Mouse (Mus musculus): ENCODE results near the gene Pgpep1l. TPM values are rescaled to one million over a fixed set of nuclear protein-coding genes. Genes with fewer than 3 reads are reported as not detected.
A peak's percentile ranks its signal among the peaks of the same experiment; 100 is the strongest.

Gene Pgpep1l
- total and polyA plus RNA-seq, 2 experiments from 2014 or later, result 0.18 to 1.2 TPM

GRCm38 (mm10) chr7:68209039-68209438 lies 55.0 kb downstream of the Pgpep1l start:
- no peak for DNase-seq (ENCODE audit: low spot score)
- Histone ChIP-seq H3K27me3 (ENCODE audit: control insufficient read depth, insufficient read depth, low read length) (no peaks in the 10 kb centered on the region), H3K4me2 (ENCODE audit: low read depth, low read length) (no peak overlapping the region), H3K4me1 (ENCODE audit: control insufficient read depth, insufficient read depth) (no peaks in the 10 kb centered on the region), H3K36me3 (replicated peaks; ENCODE audit: control insufficient read depth, insufficient read depth, low read length) (peaks cover 89% of the 10 kb centered on the region), H3K4me3 (ENCODE audit: low read depth, low read length) (no peak overlapping the region), H3K27ac (ENCODE audit: low read depth) (no peak overlapping the region), H3K9me3 (replicated peaks; ENCODE audit: control insufficient read depth, low read length) (no peaks in the 10 kb centered on the region), H3K9ac (replicated peaks; ENCODE audit: low read depth, low read length) (no peak overlapping the region)
- ATAC-seq (ENCODE audit: insufficient read depth, low read depth), result no peak
- no peak for TF ChIP-seq EP300 (IDR thresholded peaks at IDR 0.05; ENCODE audit: low read depth)
- no peak for TF ChIP-seq CTCF (IDR thresholded peaks at IDR 0.05; ENCODE audit: low read depth)
- 93% methylated on average over 6 of the region's 6 CpGs for WGBS

GRCm38 (mm10) chr7:68205776-68206427 lies 58.1 kb downstream of the Pgpep1l start:
- no peak for ATAC-seq (ENCODE audit: insufficient read depth, low read depth)
- Histone ChIP-seq H3K4me3 (ENCODE audit: low read depth, low read length) (no peak overlapping the region), H3K27ac (ENCODE audit: low read depth) (no peak overlapping the region), H3K9me3 (replicated peaks; ENCODE audit: control insufficient read depth, low read length) (no peaks in the 10 kb centered on the region), H3K36me3 (replicated peaks; ENCODE audit: control insufficient read depth, insufficient read depth, low read length) (peaks cover 91% of the 10 kb centered on the region), H3K27me3 (ENCODE audit: control insufficient read depth, insufficient read depth, low read length) (no peaks in the 10 kb centered on the region), H3K4me2 (ENCODE audit: low read depth, low read length) (no peak overlapping the region), H3K9ac (replicated peaks; ENCODE audit: low read depth, low read length) (no peak overlapping the region), H3K4me1 (ENCODE audit: control insufficient read depth, insufficient read depth) (0 out of 2 replicates have a peak, but pooled peaks cover 7% of the 10 kb centered on the region)
- TF ChIP-seq CTCF (IDR thresholded peaks at IDR 0.05; ENCODE audit: low read depth), result no peak
- no peak for TF ChIP-seq EP300 (IDR thresholded peaks at IDR 0.05; ENCODE audit: low read depth)
- no peak for DNase-seq (ENCODE audit: low spot score)
- 91% methylated on average over 8 of the region's 8 CpGs for WGBS

DNA sequence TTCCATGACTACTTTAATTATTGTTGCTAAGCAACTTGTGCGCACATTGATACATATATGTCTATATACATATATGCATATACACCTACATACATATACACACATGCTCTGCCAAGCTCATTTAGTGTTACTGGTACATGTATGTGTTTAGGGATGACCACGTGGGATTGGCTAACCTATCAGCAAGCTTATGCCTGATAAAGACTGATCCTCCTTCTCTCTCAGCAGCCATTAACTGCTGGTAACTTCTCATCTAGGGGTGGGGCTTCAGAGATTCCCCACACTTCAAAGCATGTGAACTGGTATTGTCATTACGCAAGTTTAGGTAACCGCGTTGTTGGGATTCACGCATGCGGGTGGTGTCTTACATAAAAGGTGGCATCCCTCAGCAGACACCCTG lies 64.4 kb downstream of the Pgpep1l start:
- Histone ChIP-seq H3K4me1 (ENCODE audit: control insufficient read depth, insufficient read depth) (0 out of 2 replicates have a peak, but pooled peaks cover 7% of the 10 kb centered on the region), H3K27me3 (ENCODE audit: control insufficient read depth, insufficient read depth, low read length) (no peaks in the 10 kb centered on the region), H3K4me2 (ENCODE audit: low read depth, low read length) (no peak overlapping the region), H3K9ac (replicated peaks; ENCODE audit: low read depth, low read length) (no peak overlapping the region), H3K9me3 (replicated peaks; ENCODE audit: control insufficient read depth, low read length) (no peaks in the 10 kb centered on the region), H3K36me3 (replicated peaks; ENCODE audit: control insufficient read depth, insufficient read depth, low read length) (peaks cover 95% of the 10 kb centered on the region), H3K27ac (ENCODE audit: low read depth) (no peak overlapping the region), H3K4me3 (ENCODE audit: low read depth, low read length) (no peak overlapping the region)
- DNase-seq (ENCODE audit: low spot score), result no peak
- WGBS, result 95% methylated on average over 7 of the region's 7 CpGs
- ATAC-seq (ENCODE audit: insufficient read depth, low read depth), result no peak
- TF ChIP-seq CTCF (IDR thresholded peaks at IDR 0.05; ENCODE audit: low read depth) (no peak), EP300 (IDR thresholded peaks at IDR 0.05; ENCODE audit: low read depth) (no peak)

DNA sequence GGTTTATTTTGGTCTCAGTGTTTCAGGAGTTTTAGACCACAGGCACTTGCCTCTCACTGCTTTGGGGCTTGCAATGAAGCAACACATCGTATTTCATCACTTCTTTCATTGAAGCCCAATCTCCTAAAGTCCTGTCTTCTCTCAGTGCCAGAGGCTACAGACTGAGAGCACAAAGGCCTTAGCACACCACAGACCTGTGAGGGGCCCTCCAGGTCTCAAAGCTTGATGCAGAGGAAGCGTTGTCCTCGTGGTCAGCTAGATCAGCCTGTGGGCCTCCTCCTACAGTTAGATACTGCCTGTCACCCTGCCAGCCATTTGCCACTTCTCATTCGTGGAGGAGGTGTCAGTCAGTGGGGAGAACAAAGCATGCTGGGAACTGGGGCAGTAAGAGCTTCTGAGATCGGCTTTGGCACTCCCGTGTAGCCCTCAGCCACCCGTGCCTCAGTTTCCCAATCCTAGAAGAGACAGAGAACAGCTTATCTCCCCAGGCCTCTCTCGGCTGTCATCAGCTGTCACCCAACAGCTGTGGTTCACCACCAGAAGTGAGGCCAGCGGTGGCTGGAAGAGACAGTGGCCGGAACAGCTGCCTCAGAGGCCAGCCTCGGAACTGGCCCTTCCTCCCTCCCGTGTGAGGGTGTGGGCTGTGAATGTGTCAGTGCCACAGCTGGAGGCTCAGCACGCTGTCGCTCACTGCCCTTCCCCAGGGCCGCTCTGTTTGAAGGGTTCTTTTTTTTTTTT lies 69.9 kb downstream of the Pgpep1l start:
- DNase-seq (ENCODE audit: low spot score) (no peak), ATAC-seq (ENCODE audit: insufficient read depth, low read depth) (peak; percentile 53)
- 0 out of 2 replicates have a peak overlapping the region, but pooled peaks have one; percentile 11 for H3K27ac ChIP-seq (ENCODE audit: low read depth)
- H3K9ac ChIP-seq (replicated peaks; ENCODE audit: low read depth, low read length), result no peak overlapping the region
- H3K4me1 ChIP-seq (ENCODE audit: control insufficient read depth, insufficient read depth), result no peaks in the 10 kb centered on the region; the same call in 1 of the 2 replicates
- no peak overlapping the region for H3K4me3 ChIP-seq (ENCODE audit: low read depth, low read length)
- no peaks in the 10 kb centered on the region for H3K9me3 ChIP-seq (replicated peaks; ENCODE audit: control insufficient read depth, low read length)
- TF ChIP-seq EP300 (IDR thresholded peaks at IDR 0.05; ENCODE audit: low read depth), result no peak
- TF ChIP-seq CTCF (IDR thresholded peaks at IDR 0.05; ENCODE audit: low read depth), result no peak
- 36% methylated on average over 15 of the region's 15 CpGs for WGBS
- no peaks in the 10 kb centered on the region for H3K27me3 ChIP-seq (ENCODE audit: control insufficient read depth, insufficient read depth, low read length)
- peaks cover 90% of the 10 kb centered on the region for H3K36me3 ChIP-seq (replicated peaks; ENCODE audit: control insufficient read depth, insufficient read depth, low read length)
- no peak overlapping the region for H3K4me2 ChIP-seq (ENCODE audit: low read depth, low read length)

DNA sequence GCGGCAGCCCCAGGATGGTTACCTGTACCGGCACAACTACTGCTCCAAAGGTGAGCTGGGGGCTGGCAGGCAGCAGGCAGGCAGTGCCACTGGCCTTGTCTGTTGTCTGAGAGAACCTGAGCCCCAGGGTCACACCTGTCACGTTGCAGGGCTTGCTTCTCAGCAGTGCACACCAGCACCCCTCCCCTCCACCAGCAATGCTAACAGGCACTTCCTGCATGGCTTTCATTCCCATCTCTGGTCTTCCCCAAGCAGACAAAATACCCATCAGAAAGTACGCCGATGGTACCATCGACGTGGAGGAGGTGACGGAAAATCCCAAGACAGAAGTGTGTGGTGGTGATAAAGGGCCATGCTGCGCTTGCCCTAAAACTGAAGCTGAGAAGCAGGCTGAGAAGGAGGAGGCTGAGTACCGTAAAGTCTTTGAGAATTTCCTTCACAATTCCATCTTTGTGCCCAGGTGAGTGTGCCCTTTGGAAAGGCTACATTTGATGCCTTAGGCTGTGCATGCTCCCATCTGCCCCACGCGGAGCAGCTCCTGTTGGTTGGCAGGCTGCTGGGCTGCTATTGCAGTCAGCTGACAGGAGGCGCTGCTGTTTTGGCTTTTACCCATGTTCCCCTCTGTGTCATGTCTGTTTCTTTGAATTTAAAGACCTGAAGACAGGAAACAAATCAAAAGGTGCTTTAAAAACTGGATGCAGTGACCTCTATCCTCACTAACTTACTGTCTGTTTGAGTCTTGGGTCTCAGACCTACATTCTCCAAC lies 74.2 kb downstream of the Pgpep1l start:
- no peak for ATAC-seq (ENCODE audit: insufficient read depth, low read depth)
- no peak overlapping the region for H3K9ac ChIP-seq (replicated peaks; ENCODE audit: low read depth, low read length)

More for the DNA sequence above, 74.2 kb downstream of the Pgpep1l start:
- no peak overlapping the region for H3K4me2 ChIP-seq (ENCODE audit: low read depth, low read length)
- no peak overlapping the region for H3K4me3 ChIP-seq (ENCODE audit: low read depth, low read length)
- no peaks in the 10 kb centered on the region for H3K27me3 ChIP-seq (ENCODE audit: control insufficient read depth, insufficient read depth, low read length)
- 81% methylated on average over 13 of the region's 13 CpGs for WGBS
- H3K4me1 ChIP-seq (ENCODE audit: control insufficient read depth, insufficient read depth), result no peaks in the 10 kb centered on the region; the same call in 1 of the 2 replicates
- H3K36me3 ChIP-seq (replicated peaks; ENCODE audit: control insufficient read depth, insufficient read depth, low read length), result peaks cover 82% of the 10 kb centered on the region
- DNase-seq (ENCODE audit: low spot score), result no peak
- TF ChIP-seq EP300 (IDR thresholded peaks at IDR 0.05; ENCODE audit: low read depth) (no peak), CTCF (IDR thresholded peaks at IDR 0.05; ENCODE audit: low read depth) (no peak)
- H3K27ac ChIP-seq (ENCODE audit: low read depth), result no peak overlapping the region
- no peaks in the 10 kb centered on the region for H3K9me3 ChIP-seq (replicated peaks; ENCODE audit: control insufficient read depth, low read length)

Measured in heart, postnatal 0 days (tissue).